Mouse (Mus musculus) bone marrow macrophage, adult 2 months (primary cell): ENCODE results near the gene Evi2a. TPM values are rescaled to one million over a fixed set of nuclear protein-coding genes. Genes with fewer than 3 reads are reported as not detected.

ENCODE experiments used
- H3K27ac ChIP-seq: 2 replicates; pipeline ENCODE4 v1.5.1; 2012; ENCODE audit warnings: low read depth, low read length; ENCODE audit not compliant: insufficient read depth
- H3K4me1 ChIP-seq: 2 replicates; pipeline ENCODE4 v1.6.1; 2012; ENCODE audit warnings: low read length; ENCODE audit not compliant: control insufficient read depth, insufficient read depth
- H3K4me3 ChIP-seq: 2 replicates; pipeline ENCODE4 v1.5.1; 2012; ENCODE audit warnings: mild to moderate bottlenecking, low read length, moderate library complexity; ENCODE audit not compliant: insufficient read depth
- CTCF ChIP-seq: IDR thresholded peaks from 2 replicates; pipeline ENCODE4 v1.5.1; 2012; ENCODE audit warnings: low read depth, mild to moderate bottlenecking, low read length, moderate library complexity
- POLR2A ChIP-seq: IDR thresholded peaks from 2 replicates; pipeline ENCODE4 v1.6.1; 2012; ENCODE audit warnings: mild to moderate bottlenecking, low read depth, low read length, borderline replicate concordance
- polyA plus RNA-seq: library from polyadenylated mRNA; stranded (reverse); fragments of >200 nt; gene quantifications from 2 replicates; pipeline ENCODE4 v1.2.4, GENCODE M21; 2012; ENCODE audit not compliant: missing spikeins, insufficient read depth, insufficient read length

The Evi2a gene
- polyA plus RNA-seq, 1 experiment = 440 TPM

- TF ChIP-seq CTCF (no peak), POLR2A (no peak)
- Histone ChIP-seq H3K4me3 (no peak overlapping the region), H3K4me1 (peaks cover 32% of the 10 kb centered on the region), H3K27ac (no peak overlapping the region)
Measured at GRCm38 (mm10) chr11:79536293-79536692, 5.9 kb upstream of the Evi2a start.

- no peak overlapping the region for H3K27ac ChIP-seq
- no peak for TF ChIP-seq CTCF
- no peak for TF ChIP-seq POLR2A
- no peak overlapping the region for H3K4me3 ChIP-seq
- H3K4me1 ChIP-seq = peaks cover 39% of the 10 kb centered on the region
Measured at GRCm38 (mm10) chr11:79535554-79535953, 5.1 kb upstream of the Evi2a start.

GRCm38 (mm10) chr11:79533950-79534690 is 3.7 kb upstream of the Evi2a start:
- no peak overlapping the region for H3K4me3 ChIP-seq
- no peak for TF ChIP-seq POLR2A
- no peak for TF ChIP-seq CTCF
- H3K27ac ChIP-seq = no peak overlapping the region

GRCm38 (mm10) chr11:79533311-79533710 is 2.9 kb upstream of the Evi2a start:
- Histone ChIP-seq H3K4me3 (no peak overlapping the region), H3K27ac (no peak overlapping the region), H3K4me1 (peaks cover 39% of the 10 kb centered on the region)
- no peak for TF ChIP-seq POLR2A

More at GRCm38 (mm10) chr11:79533950-79534690, 3.7 kb upstream of the Evi2a start:
- H3K4me1 ChIP-seq = peaks cover 39% of the 10 kb centered on the region

DNA sequence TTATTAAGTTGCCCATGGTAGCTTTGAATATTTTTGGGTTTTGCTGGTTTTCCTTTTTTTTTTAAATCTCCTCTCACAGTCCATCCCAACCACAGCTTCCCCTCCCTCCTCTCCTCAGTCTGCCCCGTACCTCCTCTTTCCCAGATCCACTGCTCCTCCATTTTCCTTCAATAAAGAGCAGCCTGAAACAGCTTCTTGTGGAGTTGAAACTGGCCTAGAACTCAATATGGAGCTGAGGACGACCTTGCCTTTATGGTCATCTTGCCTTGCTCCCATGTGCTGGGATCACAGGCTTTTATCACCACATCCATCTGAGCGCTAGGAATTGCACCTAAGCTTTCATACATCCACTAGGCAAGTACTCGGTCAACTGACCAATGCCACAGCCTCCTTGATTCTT is 1.1 kb upstream of the Evi2a start:
- Histone ChIP-seq H3K4me1 (peaks cover 43% of the 10 kb centered on the region), H3K27ac (no peak overlapping the region), H3K4me3 (no peak overlapping the region)
- no peak for TF ChIP-seq CTCF
- TF ChIP-seq POLR2A = no peak

GRCm38 (mm10) chr11:79530774-79531173 is 365 bp upstream of the Evi2a start:
- Histone ChIP-seq H3K4me1 (peaks cover 45% of the 10 kb centered on the region), H3K4me3 (peak overlapping the region; percentile 21), H3K27ac (peak overlapping the region; percentile 32)
- no peak for TF ChIP-seq CTCF
- TF ChIP-seq POLR2A = no peak

DNA sequence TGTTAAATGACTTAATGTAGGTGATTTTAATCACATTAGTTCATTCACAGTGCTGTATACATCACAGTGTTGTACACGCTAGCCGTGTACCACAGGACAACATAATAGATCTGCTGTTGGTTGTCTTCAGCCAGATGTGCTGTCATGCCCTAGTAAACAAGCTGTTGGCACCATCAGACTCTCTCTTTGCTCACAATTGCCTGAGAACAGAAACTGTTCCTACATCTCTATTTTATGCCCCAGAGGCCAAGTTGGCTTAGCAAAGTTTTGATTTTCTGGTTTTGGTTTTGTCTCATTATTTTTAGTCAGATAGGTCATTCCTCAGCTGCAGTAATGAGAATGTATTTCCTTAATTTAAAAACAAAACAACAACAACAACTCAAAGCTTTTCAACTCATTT is 673 bp downstream of the Evi2a start:
- Histone ChIP-seq H3K4me3 (peak overlapping the region; percentile 68), H3K4me1 (peaks cover 46% of the 10 kb centered on the region), H3K27ac (peak overlapping the region; percentile 93)
- TF ChIP-seq CTCF = no peak
- TF ChIP-seq POLR2A = no peak

DNA sequence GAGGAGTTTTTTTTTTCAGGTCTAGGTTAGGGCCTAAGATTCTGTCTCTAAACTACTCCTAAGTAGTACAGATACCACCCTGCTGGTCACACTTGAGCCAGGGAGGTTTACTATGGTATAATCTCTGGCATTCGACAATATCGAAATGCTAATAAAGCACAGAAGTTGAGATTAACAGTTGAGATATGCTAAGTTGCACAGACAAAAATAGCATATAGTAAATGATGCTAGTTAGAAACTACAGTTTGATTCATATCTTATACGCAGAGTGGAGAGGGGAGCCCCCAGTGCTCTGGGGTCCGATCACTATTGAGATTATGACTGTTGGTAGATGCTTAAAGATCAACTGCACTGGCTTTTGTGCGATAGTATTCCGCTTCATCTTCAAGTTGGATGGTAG is 1.2 kb downstream of the Evi2a start:
- Histone ChIP-seq H3K27ac (peak overlapping the region; percentile 93), H3K4me1 (peaks cover 45% of the 10 kb centered on the region), H3K4me3 (peak overlapping the region; percentile 68)
- TF ChIP-seq POLR2A (no peak), CTCF (no peak)

DNA sequence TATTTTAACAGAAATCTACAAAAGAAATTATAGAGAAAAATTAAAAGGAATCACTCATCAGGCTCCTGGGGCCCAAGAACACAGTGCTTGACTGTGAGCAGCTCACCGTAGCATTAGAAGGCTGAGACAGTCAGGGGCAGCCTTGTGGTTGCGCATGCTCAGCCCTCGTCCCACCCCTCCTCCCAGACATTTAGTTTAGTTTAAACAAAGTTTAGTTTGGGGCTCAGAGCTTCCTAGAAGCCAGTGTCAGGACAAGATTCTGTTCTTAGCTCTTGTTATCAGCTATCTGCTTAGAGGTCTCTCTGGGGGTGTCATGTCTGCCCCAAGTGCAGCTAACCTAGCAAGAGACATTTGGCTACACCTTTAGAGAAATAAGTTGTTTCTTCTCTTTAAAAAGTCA is 1.8 kb downstream of the Evi2a start:
- H3K4me1 ChIP-seq = peaks cover 44% of the 10 kb centered on the region
- H3K4me3 ChIP-seq = peak overlapping the region; percentile 68
- peak overlapping the region; percentile 93 for H3K27ac ChIP-seq
- TF ChIP-seq CTCF = no peak
- TF ChIP-seq POLR2A = no peak

GRCm38 (mm10) chr11:79527739-79528384 is 2.5 kb downstream of the Evi2a start:
- Histone ChIP-seq H3K4me1 (peaks cover 40% of the 10 kb centered on the region), H3K27ac (peak overlapping the region; percentile 98), H3K4me3 (peak overlapping the region; percentile 68)
- no peak for TF ChIP-seq POLR2A
- TF ChIP-seq CTCF = no peak
